Mouse (Mus musculus) cortical plate, adult 2 months (tissue): ENCODE data around the gene BC107364.

Experiments
- CTCF ChIP-seq: fragments of 200-500 bp; IDR thresholded peaks from 2 replicates; pipeline ENCODE4 v1.5.1; 2011; ENCODE audit warnings: mild to moderate bottlenecking, control low read depth, low read length; ENCODE audit not compliant: insufficient read depth; ENCODE audit errors: extremely low read depth
- POLR2A ChIP-seq: fragments of 200-500 bp; IDR thresholded peaks from 2 replicates; pipeline ENCODE4 v1.6.1; 2011; ENCODE audit warnings: mild to moderate bottlenecking, low read length, control low read depth; ENCODE audit not compliant: insufficient read depth; ENCODE audit errors: extremely low read depth

DNA sequence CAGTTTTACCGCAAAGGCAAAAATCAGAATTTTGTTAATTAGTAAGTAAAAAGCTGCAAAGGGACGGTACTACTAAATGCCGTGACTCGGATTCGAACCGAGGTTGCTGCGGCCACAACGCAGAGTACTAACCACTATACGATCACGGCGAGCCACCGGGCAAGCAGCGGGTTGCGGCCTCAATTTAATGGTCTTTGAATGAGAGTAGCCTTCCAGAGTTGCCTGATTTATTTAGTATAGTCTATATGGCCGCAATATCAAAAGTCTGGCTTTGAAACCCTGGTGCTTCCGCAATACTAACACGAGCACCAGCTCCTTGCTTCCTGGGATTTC, 48.1 kb upstream of the BC107364 start:
- TF ChIP-seq CTCF (no peak), POLR2A (no peak)
